Mouse (Mus musculus) testis, adult 10 weeks (tissue): Measurements from ENCODE around the gene Tgtp1. TPM values are rescaled to one million over a fixed set of nuclear protein-coding genes. Genes with fewer than 3 reads are reported as not detected.

Experiments used
- polyA plus RNA-seq: library from polyadenylated mRNA; stranded (reverse); fragments of 350-450 nt; fragmentation: Illumina TruSeq; extraction: RNeasy Lipid Tissue Mini Kit (QIAGEN cat#74804); gene quantifications from one replicate; pipeline ENCODE4 v1.2.3, GENCODE M21; 2014; ENCODE audit warnings: low read depth, low replicate concordance

Gene Tgtp1
- 2.4 TPM for polyA plus RNA-seq

DNA sequence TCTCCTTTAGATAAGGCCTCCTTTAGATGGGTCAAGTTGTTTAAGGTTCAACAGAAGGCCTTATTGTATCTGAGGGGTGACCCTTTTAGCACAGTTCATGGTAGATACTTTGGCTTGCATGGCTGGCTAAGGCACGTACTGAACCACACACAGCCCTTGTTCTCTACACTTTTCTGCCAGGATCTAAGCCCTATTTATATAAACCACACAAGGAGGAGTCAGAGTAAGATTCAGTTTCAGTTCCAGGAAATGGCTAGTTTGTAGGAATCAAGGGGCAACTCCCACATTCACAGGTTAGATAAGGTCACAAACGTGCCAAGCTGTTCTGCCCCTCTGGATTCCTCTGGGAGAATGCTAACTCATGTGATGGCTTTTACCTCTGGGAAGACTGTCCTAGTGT, at the start of gene Tgtp1:
TSS of gene Tgtp1 (minus strand) at position 155 of the 400 bp plus-strand sequence.

DNA sequence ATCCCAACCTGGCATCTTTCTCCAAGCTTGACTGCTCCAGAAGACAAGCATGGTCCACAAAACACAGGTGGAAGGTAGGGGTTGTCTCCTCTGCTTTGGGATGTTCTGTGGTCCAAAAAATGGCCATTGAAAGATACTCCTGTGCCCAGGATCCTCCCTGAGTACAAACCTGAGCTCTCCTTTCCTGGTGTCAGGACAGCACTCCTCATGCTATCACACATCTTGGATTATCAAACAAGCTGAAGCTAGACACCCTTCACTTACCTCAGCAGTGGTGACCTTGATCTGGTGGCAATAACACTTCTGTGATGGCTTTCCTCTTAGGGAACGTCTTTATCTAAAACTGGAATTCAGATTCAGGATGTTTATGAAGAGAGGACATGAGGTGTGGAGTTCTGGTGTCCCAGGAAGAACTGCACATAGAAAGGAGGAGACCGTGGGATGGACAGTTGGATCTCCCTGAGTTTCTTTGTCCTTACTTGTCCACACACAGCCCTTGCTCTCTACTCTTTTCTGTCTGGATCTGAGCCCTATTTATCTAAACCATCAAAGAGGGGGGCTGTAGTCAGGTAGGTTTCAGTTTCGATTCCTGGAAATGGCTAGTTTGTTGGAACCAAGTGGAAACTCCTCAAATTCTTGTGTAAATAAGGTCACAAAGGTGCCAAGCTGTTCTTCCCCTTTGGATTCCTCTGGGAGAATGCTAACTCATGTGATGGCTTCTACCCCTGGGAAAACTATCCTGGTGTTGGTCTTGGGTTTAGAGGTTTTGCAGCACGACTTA, 2.0 kb downstream of the Tgtp1 start, which contains the start of gene Gm12185:
TSS of gene Gm12185 (minus strand) at position 487 of the 781 bp plus-strand sequence.

DNA sequence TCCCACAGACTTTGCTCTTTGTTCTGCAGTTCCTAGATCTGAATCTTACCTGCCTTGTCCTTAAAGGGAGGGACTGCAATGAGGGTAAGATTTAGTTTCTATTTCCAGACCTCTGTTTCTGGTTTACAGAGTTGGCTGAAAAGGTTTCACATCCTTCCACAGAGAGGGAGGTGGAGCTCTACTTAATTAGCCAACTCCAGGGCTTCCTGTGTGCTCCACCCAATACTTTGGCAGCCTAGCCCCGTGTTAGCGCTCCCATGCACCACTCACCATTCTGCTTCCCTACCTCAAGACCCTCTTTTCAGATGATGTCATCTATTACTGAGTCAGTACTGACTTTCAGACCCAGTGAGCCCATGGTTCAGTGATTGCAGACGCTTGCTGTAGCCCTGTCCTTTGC, 14.7 kb downstream of the Tgtp1 start, which contains the start of gene 9930111J21Rik1:
TSS of gene 9930111J21Rik1 (minus strand) at position 148 of the 400 bp plus-strand sequence.

DNA sequence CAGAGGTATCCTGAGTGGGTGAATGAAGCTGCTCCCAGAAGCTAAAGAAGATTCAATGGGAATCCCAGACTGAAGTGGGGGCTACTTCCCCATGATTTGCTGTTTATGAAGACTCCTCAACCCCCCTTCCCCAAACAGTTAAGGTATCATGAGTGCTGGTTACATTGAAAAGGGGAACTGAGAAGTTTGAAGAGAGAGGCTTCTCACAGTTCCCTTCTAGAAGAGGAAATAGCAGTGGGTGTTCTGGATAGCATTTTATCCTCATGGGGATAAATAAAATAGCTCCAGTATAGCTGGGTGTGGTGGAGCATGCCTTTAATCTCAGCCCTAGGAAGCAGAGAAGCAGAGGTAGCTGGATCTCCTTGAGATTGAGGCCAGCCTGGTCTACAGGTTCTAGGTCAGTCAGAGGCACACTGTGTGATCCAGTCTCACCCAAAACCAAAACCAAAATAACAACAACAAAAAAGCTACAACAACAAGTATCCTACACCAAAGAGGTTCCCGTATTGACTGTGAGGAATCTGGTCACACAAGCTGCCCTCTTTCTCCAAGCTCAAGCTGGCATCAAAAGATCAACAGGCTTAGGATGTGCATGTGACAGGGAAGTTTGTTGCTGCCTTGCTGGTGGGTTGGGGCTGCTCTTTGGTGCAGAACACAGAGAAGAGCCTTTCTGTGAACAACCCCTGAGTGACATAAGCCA, 15.6 kb downstream of the Tgtp1 start, which contains the start of gene Olfr56:
TSS of gene Olfr56 (plus strand) at position 650 of the 700 bp plus-strand sequence.

DNA sequence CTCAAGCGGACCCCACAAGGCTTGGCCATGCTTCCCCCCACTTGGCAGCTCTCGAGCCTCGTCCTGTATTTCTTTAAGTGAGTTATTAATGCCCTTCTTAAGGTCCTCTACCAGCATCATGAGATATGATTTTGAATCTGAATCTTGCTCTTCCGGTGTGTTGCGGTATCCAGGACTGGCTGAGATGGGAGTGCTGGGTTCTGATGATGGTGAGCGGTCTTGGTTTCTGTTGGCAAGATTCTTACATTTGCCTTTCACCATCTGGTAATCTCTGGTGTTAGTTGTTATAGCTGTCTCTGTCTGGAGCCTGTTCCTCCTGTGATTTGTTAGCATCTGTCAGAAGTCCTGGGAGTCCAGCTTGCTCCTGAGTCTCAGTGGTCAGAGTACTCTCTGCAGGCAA, 47.9 kb downstream of the Tgtp1 start, which contains the start of gene Psme2b:
TSS of gene Psme2b (minus strand) at position 101 of the 400 bp plus-strand sequence.

Other genes starting within 250 kb of the Tgtp1 start
- 34.9 TPM for gene Rack1, start 193.8 kb downstream of the Tgtp1 start, polyA plus RNA-seq
- 26.2 TPM for gene Trim41, start 176.8 kb downstream of the Tgtp1 start, polyA plus RNA-seq
- 14.0 TPM for gene Trim7, start 168.0 kb downstream of the Tgtp1 start, polyA plus RNA-seq
- 5.6 TPM for gene Gm12184, start 167.5 kb downstream of the Tgtp1 start, polyA plus RNA-seq
- gene Irgm1, start 122.5 kb downstream of the Tgtp1 start, polyA plus RNA-seq: 3.2 TPM
- gene Gm5431, start 92.0 kb downstream of the Tgtp1 start, polyA plus RNA-seq: 0.28 TPM
- 0.36 TPM for gene Psme2b, start 48.0 kb downstream of the Tgtp1 start, polyA plus RNA-seq
- 0.07 TPM for gene Olfr56, start 15.3 kb downstream of the Tgtp1 start, polyA plus RNA-seq
- 0.11 TPM for gene 9930111J21Rik1, start 14.8 kb downstream of the Tgtp1 start, polyA plus RNA-seq
- gene Gm12185, start 1.9 kb downstream of the Tgtp1 start, polyA plus RNA-seq: 0.48 TPM
- 3.4 TPM for gene 9930111J21Rik2, start 57.1 kb upstream of the Tgtp1 start, polyA plus RNA-seq
- 2.4 TPM for gene Tgtp2, start 70.0 kb upstream of the Tgtp1 start, polyA plus RNA-seq
- gene Ifi47, start 82.4 kb upstream of the Tgtp1 start, polyA plus RNA-seq: 1.4 TPM
- gene Olfr1396, start 120.7 kb upstream of the Tgtp1 start, polyA plus RNA-seq: not detected
- not detected for gene Olfr1395, start 148.1 kb upstream of the Tgtp1 start, polyA plus RNA-seq
- not detected for gene Olfr1394, start 160.2 kb upstream of the Tgtp1 start, polyA plus RNA-seq
- 0.04 TPM for gene Btnl9, start 193.0 kb upstream of the Tgtp1 start, polyA plus RNA-seq
- gene Zfp62, start 209.1 kb upstream of the Tgtp1 start, polyA plus RNA-seq: 143 TPM